Mouse (Mus musculus): Measurements from ENCODE around the gene Eva1c.

- TF ChIP-seq HCFC1 (IDR thresholded peaks at IDR 0.05; ENCODE audit: borderline replicate concordance, insufficient read depth, low read length) (no peak), CHD2 (IDR thresholded peaks at IDR 0.05; ENCODE audit: low read depth, low read length) (no peak)
Measured at GRCm38 (mm10) chr16:90899498-90899897, 73.0 kb downstream of the Eva1c start.

Measured in ES-E14 (cell line).